In genomic region chr10:117397106-117397625, GRCm38 (mm10) we compare ENCODE assay signal across 10 mouse cellular contexts. TPM values are rescaled to one million over a fixed set of nuclear protein-coding genes. Genes with fewer than 3 reads are reported as not detected.
DNase-seq lines count a peak whose midpoint lies in the region; ATAC-seq and TF ChIP-seq lines count a peak whose summit lies in the region.
"Had no signal": no experiment of that assay in that cellular context is flagged by ENCODE, and none has a peak within 500 bp of the region (broad histone marks: within the 10 kb centered on the region; RNA-seq: fewer than 3 reads in every experiment).

No protein-coding gene starts in this region.

- H3K27me3 ChIP-seq in limb, embryonic 14.5 days (ENCODE audit: control insufficient read depth, insufficient read depth, low read length) = no peaks in the 10 kb centered on the region
- no peaks in the 10 kb centered on the region for H3K27me3 ChIP-seq in midbrain, embryonic 16.5 days (ENCODE audit: control insufficient read depth, insufficient read depth, low read depth, low read length)

- no peaks in the 10 kb centered on the region for H3K9me3 ChIP-seq in limb, embryonic 14.5 days (ENCODE audit: control insufficient read depth, low read length)
- H3K9me3 ChIP-seq in midbrain, embryonic 16.5 days (replicated peaks; ENCODE audit: control insufficient read depth, low read length, poor library complexity, severe bottlenecking) = no peaks in the 10 kb centered on the region
- H3K9me3 ChIP-seq: hindbrain, embryonic 10.5 days had no signal

- H3K4me1 ChIP-seq in limb, embryonic 14.5 days (ENCODE audit: control insufficient read depth, insufficient read depth, low read length) = peaks cover 3% of the 10 kb centered on the region
- peaks cover 5% of the 10 kb centered on the region; the same call in 1 of the 2 replicates for H3K4me1 ChIP-seq in midbrain, embryonic 16.5 days (ENCODE audit: control insufficient read depth, insufficient read depth, low read length)

- 0 out of 2 replicates have a peak overlapping the region, but pooled peaks have one; percentile 17 for H3K9ac ChIP-seq in limb, embryonic 14.5 days (ENCODE audit: low read depth, low read length, severe bottlenecking)
- no peak overlapping the region for H3K9ac ChIP-seq in midbrain, embryonic 16.5 days (ENCODE audit: low read depth, low read length)

- DNase-seq in frontal cortex, postnatal 10 days (ENCODE audit: low spot score in 2 of 2) = no peak
- peak; percentile 32 to 37 for DNase-seq in layer of hippocampus, adult 2 months (ENCODE audit: low spot score in 2 of 2)
- DNase-seq in layer of hippocampus, adult 9-10 months (ENCODE audit: low spot score) = no peak
- DNase-seq in brain, adult 2 months (ENCODE audit: low read depth, low spot score) = peak; percentile 48
- no peak for DNase-seq in limb, embryonic 14.5 days (ENCODE audit: low spot score)
- no peak for DNase-seq in c-Kit-positive CD71-positive TER-119-positive erythroid progenitor cells, embryonic 14.5 days (ENCODE audit: low spot score)

- ATAC-seq in frontal cortex, adult (ENCODE audit: low TSS enrichment) = peak; percentile 55
- ATAC-seq in limb, embryonic 14.5 days (ENCODE audit: low FRiP score, low read depth) = no peak
- ATAC-seq in midbrain, embryonic 16.5 days = no peak

- 55% methylated on average over 8 of the region's 10 CpGs for WGBS in limb, embryonic 14.5 days
- WGBS in midbrain, embryonic 16.5 days = 78% methylated on average over 8 of the region's 10 CpGs

- H3K27ac ChIP-seq in layer of hippocampus, adult 2 months = no peak overlapping the region
- no peak overlapping the region for H3K27ac ChIP-seq in limb, embryonic 14.5 days (replicated peaks; ENCODE audit: low read depth, low read length)
- H3K27ac ChIP-seq in midbrain, embryonic 16.5 days (ENCODE audit: low read length) = no peak overlapping the region
- H3K27ac ChIP-seq: hindbrain, embryonic 10.5 days had no signal

- TF ChIP-seq CTCF in layer of hippocampus, adult 2 months (conservative IDR thresholded peaks at IDR 0.05) = no peak

- no peak overlapping the region for H3K4me3 ChIP-seq in layer of hippocampus, adult 2 months
- no peak overlapping the region for H3K4me3 ChIP-seq in limb, embryonic 14.5 days (replicated peaks; ENCODE audit: low read length)
- H3K4me3 ChIP-seq in midbrain, embryonic 16.5 days (ENCODE audit: low read depth, low read length) = no peak overlapping the region
- H3K4me3 ChIP-seq: erythroblast, embryonic 14.5 days; hindbrain, embryonic 10.5 days had no signal

- peak overlapping the region; percentile 33 for H3K4me2 ChIP-seq in limb, embryonic 14.5 days (replicated peaks; ENCODE audit: low read depth, low read length, severe bottlenecking)
- H3K4me2 ChIP-seq in midbrain, embryonic 16.5 days (ENCODE audit: low read length) = no peak overlapping the region

- H3K36me3 ChIP-seq in limb, embryonic 14.5 days (ENCODE audit: control insufficient read depth, insufficient read depth, low read length) = no peaks in the 10 kb centered on the region
- no peaks in the 10 kb centered on the region for H3K36me3 ChIP-seq in midbrain, embryonic 16.5 days (ENCODE audit: control insufficient read depth, insufficient read depth, low read length)
- H3K36me3 ChIP-seq: hindbrain, embryonic 10.5 days had no signal

- no peak for TF ChIP-seq POLR2A in limb, embryonic 14.5 days (IDR thresholded peaks at IDR 0.05; ENCODE audit: borderline replicate concordance, extremely low read depth, insufficient read depth, insufficient read length)

RNA-seq across cellular contexts. Expression of gene Cpsf6, which starts 17.4 kb away (rescaled TPM):
- total RNA-seq in layer of hippocampus, adult 2 months (2021) = 100 to 1,000 TPM; 111 to 116 TPM
- polyA plus RNA-seq in limb, embryonic 14.5 days (2012; rRNA removed) = 119 and 137 TPM in 2 replicates
- 144 and 153 TPM in 2 replicates for polyA plus RNA-seq in limb, embryonic 14.5 days (2014; fragmentation: Nextera tagmentation; extraction: Ambion mirVana)
- polyA plus RNA-seq in midbrain, embryonic 16.5 days (2015; fragmentation: Nextera tagmentation; extraction: Ambion mirVana) = 140 and 171 TPM in 2 replicates

Comparison
In these comparisons a context has a peak if more than half of its experiments do, and no peak if none do; other contexts are left out.
1. DNase-seq: peak in layer of hippocampus, adult 2 months (2 of 2) and brain, adult 2 months (single experiment); none in frontal cortex, postnatal 10 days (0 of 2), layer of hippocampus, adult 9-10 months (single experiment), limb, embryonic 14.5 days (single experiment) and c-Kit-positive CD71-positive TER-119-positive erythroid progenitor cells, embryonic 14.5 days (single experiment).